ENCODE assay signal across 8 mouse cellular contexts in the genomic region with DNA sequence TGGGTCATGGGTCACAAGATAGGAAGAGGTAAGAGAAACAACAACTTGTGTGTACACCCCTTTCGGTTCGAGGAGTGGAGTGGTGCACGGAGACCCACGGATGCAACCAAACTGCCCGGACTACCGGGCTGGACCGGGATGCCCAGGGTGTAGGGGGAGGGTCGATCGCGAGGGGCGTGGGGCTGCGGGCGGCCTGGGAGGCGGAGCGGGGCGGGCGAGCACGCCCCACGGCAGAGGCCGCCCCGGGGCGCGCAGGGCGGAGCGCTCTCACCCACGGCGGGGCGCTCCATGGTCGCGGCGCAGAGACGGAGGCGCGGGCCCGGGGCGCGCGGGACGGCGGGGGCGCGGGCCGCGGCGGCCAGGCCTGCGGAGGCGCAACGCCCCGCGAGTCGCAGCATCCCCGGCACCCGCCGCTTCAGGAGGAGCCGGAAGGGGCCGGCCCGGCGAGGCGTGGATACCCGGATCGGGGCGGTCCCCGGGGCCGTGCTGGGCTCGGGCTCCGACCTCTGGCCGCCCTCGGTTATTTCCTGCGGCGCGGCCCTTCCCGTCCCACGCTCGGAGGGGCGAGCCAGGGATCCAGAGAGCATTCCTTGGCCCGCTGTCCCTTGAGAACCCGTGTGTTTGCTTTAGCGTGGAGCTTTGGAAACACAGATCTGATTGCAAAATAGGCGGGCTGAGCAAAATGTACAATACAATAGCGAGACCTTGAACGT. TPM values are rescaled to one million over a fixed set of nuclear protein-coding genes. Genes with fewer than 3 reads are reported as not detected.
A peak's percentile ranks its signal among the peaks of the same experiment; 100 is the strongest.
DNase-seq lines count a peak whose midpoint lies in the region; ATAC-seq and TF ChIP-seq lines count a peak whose summit lies in the region.

No protein-coding gene starts in this region.

- H3K9ac ChIP-seq in hindbrain, postnatal 0 days (replicated peaks; ENCODE audit: low read length) = peak overlapping the region; percentile 80

- peak overlapping the region; percentile 65 for H3K4me2 ChIP-seq in hindbrain, postnatal 0 days (ENCODE audit: low read depth, low read length)

- DNase-seq in adipocyte (ENCODE audit: low spot score) = peak; percentile 95
- peak; percentile 83 for DNase-seq in embryo, embryonic 10 days (ENCODE audit: low spot score)
- DNase-seq in gastrocnemius, adult 8-10 months (ENCODE audit: low spot score in 2 of 2) = peak; percentile 83 to 88
- peak; percentile 85 for DNase-seq in hindbrain, postnatal 0 days (ENCODE audit: low spot score)
- peak; percentile 55 to 78 for DNase-seq in left cerebral cortex, adult 9 months (ENCODE audit: low spot score in 2 of 2)
- peak; percentile 71 to 79 for DNase-seq in right cerebral cortex, adult 2 months (ENCODE audit: low spot score in 2 of 2)
- DNase-seq in urinary bladder, postnatal 10 days (ENCODE audit: low spot score) = peak; percentile 51

- H3K36me3 ChIP-seq in hindbrain, postnatal 0 days (ENCODE audit: insufficient read depth, low read length) = no peaks in the 10 kb centered on the region
- no peaks in the 10 kb centered on the region for H3K36me3 ChIP-seq in megakaryocyte, embryonic 14.5 days (replicated peaks; ENCODE audit: low read length)

- H3K4me3 ChIP-seq in hindbrain, postnatal 0 days (ENCODE audit: low read length) = peak overlapping the region; percentile 68
- peak overlapping the region; percentile 94 for H3K4me3 ChIP-seq in megakaryocyte, embryonic 14.5 days (replicated peaks)

- TF ChIP-seq CTCF in hindbrain, postnatal 0 days (IDR thresholded peaks at IDR 0.05; ENCODE audit: low read depth) = peak; percentile 30

- peak overlapping the region; percentile 91 for H3K27ac ChIP-seq in hindbrain, postnatal 0 days

- H3K4me1 ChIP-seq in hindbrain, postnatal 0 days (ENCODE audit: insufficient read depth, low read length) = peaks cover 7% of the 10 kb centered on the region
- H3K4me1 ChIP-seq in megakaryocyte, embryonic 14.5 days = peaks cover 67% of the 10 kb centered on the region

- 3% methylated on average over 54 of the region's 81 CpGs for WGBS in hindbrain, postnatal 0 days

- H3K27me3 ChIP-seq in hindbrain, postnatal 0 days (ENCODE audit: insufficient read depth, low read length) = no peaks in the 10 kb centered on the region
- H3K27me3 ChIP-seq in megakaryocyte, embryonic 14.5 days (replicated peaks) = no peaks in the 10 kb centered on the region

- peak; percentile 95 for ATAC-seq in hindbrain, postnatal 0 days

- no peaks in the 10 kb centered on the region for H3K9me3 ChIP-seq in hindbrain, postnatal 0 days (ENCODE audit: low read length)
- H3K9me3 ChIP-seq in megakaryocyte, embryonic 14.5 days = no peaks in the 10 kb centered on the region

RNA-seq across cellular contexts. Expression of a gene that starts 10.9 kb away (rescaled TPM):
- total RNA-seq in gastrocnemius, adult 8-10 months (2022) = 10 to 100 TPM; 12.8 to 19.5 (median 16.1) TPM
- 78.0 and 90.1 TPM in 2 replicates for total RNA-seq in hindbrain, postnatal 0 days (2014; rRNA removed)
- polyA plus RNA-seq in hindbrain, postnatal 0 days (2015; fragmentation: Nextera tagmentation; extraction: Ambion mirVana) = 84.0 and 85.9 TPM in 2 replicates
- 10.6 and 14.7 TPM in 2 replicates for polyA plus RNA-seq in megakaryocyte, embryonic 14.5 days (2012; ENCODE audit: insufficient read depth, low replicate concordance)

Comparison
In these comparisons a context has a peak if more than half of its experiments do, and no peak if none do; other contexts are left out.
1. Peak in every context shown above with its lines: DNase-seq, ATAC-seq, H3K4me3 ChIP-seq and H3K27ac ChIP-seq.